Mouse (Mus musculus) G1E-ER4 (cell line): Measurements from ENCODE around the gene Arhgef33. TPM values are rescaled to one million over a fixed set of nuclear protein-coding genes. Genes with fewer than 3 reads are reported as not detected.

Source experiments
- GATA1 ChIP-seq: IDR thresholded peaks from one replicate; pipeline ENCODE4 v1.8.0; 2012; ENCODE audit warnings: low read length, inconsistent platforms
- polyA plus RNA-seq: library from polyadenylated mRNA; stranded (reverse); fragments of >175 nt; gene quantifications from 2 replicates; pipeline ENCODE4 v1.2.3, GENCODE M21; 2012

The Arhgef33 gene
- polyA plus RNA-seq, 1 experiment, result not detected

DNA sequence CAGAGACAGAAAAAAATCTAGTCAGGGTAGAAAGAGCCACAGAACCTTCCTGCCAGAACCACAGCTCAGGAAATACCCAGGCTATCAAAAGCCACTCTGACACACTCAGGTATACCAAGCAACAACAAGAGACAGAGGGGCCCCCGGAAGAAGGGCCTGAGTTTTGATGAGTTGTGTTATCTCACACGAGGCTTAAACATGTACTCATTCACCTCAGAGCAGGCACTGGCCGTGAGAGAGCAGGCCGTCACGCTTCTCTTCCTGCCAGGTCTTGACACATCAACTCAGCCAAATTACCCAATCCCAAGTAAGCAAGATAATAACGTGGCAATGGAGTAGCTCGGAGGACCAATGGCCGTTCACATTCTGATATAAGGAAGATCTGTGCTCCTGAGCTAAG lies 16.5 kb downstream of the Arhgef33 start:
- TF ChIP-seq GATA1, result no peak

DNA sequence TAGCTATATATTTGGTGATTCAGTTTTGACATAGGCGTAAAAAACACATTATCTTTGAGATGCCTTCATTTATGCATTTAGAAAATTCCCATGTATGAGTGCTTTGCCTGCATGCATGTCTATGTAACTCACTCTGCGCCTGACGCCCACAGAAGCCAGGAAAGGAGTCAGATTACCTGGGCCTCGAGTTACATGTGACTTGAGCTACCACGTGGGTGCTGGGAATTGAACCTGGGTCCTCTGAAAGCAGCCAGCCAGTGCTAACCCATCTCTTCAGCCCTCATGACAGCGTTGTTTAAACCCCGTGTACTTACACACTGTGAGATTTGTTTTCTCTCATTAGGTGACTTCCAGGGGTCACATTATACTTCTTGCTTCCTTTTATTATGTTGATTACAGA lies 17.3 kb downstream of the Arhgef33 start:
- no peak for TF ChIP-seq GATA1

DNA sequence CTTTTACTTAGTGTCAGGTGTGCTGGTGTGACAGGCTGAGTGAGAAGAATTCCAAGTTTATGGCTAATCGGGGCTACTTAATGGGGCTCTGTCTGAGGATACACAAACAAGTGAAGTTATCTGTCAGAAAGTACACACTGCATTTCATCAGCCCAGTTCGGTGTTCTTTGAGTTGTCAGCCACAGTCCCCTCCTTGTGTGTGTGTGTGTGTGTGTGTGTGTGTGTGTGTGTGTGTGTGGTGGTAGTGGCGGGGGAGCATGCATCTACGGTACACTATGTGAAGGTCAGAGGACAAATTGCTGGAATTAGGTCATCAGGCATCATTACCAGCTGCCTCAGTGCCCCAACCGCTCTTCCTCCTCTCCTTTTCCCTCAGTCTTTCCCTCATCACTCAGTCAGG lies 18.2 kb downstream of the Arhgef33 start:
- TF ChIP-seq GATA1, result no peak

DNA sequence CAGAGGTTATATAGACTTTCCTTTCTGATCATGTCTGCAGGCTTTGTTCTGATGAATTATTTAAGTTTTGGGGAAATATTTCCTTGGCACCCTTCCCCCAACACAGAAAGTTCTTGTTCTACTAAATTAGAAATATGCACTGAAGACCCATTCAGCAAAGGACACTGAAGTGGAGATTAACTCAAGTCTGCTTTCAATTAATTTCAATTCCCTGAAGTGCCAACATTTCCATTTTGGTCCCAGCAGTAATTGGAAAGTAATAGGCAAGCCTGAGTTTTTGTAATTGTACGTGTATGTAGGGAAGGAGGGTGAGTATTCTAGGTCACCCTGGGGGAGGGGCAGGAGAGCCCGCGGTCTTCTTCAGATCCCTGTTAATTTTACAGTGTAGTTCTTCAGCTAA lies 19.2 kb downstream of the Arhgef33 start:
- no peak for TF ChIP-seq GATA1

DNA sequence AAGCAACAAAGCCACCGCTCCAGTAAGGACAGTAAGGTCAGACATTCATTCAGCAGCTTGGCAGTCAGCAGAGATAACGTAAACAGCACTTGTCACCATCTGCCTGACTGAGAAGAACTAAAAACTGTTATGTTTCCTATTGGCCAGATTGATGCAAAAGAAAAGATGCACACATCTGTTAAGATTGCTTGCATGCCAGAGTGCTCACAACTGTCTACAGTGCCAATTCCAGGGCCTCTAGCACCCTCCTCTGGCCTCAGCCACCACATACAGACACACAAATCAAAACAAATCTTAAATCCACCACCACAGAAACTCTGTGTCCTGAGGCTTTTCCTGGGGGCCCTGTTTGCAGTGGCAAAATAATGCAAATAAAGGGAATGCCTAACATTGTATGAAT lies 25.2 kb downstream of the Arhgef33 start:
- no peak for TF ChIP-seq GATA1

DNA sequence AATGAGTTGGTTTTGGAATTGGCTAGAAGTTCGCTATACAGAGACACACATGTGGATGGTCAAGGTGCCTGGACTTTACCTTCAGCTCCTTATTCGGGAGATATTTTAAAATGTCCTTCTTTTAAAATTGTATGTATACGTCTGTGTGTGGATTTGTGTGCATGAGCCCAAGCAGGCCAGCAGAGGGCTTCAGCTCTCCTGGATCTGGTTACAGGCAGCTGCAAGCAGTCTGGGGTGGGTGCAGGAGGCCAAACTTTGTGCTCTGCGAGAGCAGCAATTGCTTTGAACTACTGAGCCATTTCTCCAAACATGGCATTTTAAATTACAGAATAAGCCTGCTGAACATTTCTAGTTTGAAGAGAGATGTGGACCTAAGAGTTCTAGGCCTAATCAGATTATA lies 38.1 kb downstream of the Arhgef33 start:
- TF ChIP-seq GATA1, result no peak

DNA sequence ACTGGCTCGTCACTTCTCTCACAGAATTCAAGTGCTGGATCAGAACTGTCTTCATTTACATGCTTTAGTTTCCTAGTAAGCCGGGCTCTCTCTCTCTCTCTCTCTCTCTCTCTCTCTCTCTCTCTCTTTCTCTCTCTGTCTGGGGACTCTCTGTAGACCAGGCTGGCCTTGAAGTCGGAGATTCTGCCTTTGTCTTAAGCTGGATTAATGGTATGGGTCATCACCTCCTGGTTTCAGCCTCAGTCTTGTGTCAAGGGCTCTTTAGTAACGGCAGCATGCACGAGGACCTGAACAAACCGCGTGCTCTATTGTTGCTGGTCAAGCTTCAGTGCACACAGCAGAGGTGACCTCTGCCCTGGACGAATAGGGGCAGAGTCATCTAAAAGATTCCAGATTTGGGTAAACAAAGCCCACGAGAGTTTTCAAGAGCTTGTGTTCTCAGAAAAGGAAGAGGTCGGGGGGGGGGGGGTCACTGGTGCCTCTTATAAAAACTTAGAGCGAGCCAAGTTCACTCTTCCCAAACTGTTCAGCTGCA lies 39.5 kb downstream of the Arhgef33 start:
- TF ChIP-seq GATA1, result no peak

DNA sequence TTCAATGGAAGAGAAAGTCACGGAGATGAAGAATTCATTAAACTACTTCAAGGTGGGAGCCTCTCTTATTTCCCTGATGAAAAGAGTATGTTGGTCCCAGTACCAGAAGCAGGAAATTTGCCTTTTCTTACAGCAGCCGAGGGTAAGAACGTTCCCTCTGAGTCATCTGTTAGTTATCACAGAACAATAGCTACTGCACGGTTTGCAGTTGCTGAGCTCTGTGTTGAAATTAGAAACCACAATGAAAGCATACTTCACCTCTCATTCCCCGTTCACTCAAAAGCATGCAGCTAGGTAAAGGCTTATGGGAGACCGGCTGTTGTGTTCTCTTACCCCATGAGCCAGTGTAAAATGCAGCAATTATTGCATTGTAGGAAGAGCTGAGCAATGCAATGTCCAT lies 40.0 kb downstream of the Arhgef33 start:
- no peak for TF ChIP-seq GATA1

DNA sequence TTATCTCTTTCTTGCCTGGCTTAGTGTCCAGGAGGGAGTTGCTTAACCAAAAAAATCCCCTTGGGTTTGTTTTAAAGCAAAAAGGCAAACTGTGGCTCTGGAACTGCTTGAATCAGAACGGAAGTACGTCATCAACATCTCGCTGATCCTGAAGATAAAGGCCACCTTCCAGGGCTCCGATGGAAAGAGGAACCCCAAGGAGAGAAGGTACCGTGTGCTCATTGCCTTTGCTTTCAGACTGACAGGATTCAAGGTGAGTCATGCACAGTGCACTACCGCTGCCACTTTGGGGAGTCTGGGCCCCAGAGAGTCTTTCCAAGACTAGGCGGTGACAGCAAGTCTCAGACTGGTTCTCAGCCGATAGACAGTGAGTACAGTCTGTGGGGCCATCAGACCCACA lies 53.0 kb downstream of the Arhgef33 start:
- no peak for TF ChIP-seq GATA1

DNA sequence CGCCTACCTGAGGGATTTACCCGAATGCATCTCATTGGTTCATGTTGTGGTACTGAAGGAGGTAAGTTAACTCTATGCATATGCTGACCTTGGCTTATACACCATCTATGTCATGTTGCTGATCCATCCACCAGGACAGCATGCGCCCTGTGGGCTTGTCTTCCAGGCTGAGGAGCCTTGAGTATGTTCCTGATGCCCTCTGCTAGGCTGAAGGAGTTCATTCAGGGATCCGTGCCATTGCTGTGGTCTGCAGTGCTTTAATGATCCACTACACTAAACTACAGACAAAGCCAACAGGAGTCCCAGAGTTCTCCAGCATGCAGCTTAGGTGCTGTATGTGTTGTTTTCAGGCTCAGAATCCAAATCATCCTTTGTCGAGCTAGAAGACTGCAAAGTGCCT lies 60.1 kb downstream of the Arhgef33 start:
- TF ChIP-seq GATA1, result no peak

DNA sequence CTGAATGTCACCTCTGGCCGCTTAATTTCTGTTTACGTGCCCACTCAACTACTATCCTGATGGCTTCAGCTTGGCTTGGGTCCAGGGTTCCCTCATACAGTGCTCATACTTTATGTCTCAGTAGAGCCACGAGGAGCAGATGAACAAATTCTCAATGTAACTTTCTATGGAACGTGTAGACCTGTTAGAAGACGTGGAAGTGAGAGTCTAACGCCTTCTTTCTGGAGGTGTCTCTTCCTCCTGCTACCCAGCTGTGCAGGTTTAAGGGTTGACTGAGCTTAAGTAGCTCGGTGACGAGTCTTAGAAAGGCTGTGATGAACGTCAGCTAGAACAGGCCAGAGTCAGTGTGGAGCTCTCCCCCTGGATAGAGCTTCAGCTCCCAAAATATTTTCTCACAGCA lies 61.4 kb downstream of the Arhgef33 start:
- no peak for TF ChIP-seq GATA1

DNA sequence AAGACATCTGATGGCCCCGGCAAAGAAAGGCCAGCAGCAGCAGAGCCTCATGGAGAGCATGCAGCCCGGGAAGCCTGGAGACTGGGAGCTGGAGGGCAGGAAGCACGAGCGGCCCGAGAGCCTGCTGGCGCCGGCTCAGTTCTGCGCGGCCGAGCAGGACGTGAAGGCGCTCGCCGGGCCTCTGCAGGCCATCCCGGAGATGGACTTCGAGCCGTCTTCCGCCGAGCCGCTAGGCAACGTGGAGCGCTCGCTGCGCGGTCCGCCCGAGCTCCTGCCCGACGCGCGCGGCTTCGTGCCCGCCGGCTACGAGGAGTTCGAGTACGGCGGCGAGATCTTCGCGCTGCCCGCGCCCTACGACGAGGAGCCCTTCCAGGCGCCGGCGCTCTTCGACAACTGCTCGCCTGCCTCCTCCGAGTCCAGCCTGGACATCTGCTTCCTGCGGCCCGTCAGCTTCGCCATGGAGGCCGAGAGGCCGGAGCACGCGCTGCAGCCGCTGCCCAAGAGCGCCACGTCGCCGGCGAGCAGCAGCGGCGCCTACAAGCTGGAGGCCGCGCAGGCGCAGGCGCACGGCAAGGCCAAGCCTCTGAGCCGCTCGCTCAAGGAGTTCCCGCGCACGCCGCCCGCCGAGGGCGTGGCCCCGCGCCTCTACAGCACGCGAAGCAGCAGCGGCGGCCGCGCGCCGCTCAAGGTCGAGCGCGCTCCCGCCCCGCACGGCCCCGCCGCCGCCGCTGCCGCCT lies 66.0 kb downstream of the Arhgef33 start, which contains the start of gene Gm10190:
Gene Gm10190 (minus strand): TSS at position 553 of the 737 bp plus-strand sequence.
- no peak for TF ChIP-seq GATA1

DNA sequence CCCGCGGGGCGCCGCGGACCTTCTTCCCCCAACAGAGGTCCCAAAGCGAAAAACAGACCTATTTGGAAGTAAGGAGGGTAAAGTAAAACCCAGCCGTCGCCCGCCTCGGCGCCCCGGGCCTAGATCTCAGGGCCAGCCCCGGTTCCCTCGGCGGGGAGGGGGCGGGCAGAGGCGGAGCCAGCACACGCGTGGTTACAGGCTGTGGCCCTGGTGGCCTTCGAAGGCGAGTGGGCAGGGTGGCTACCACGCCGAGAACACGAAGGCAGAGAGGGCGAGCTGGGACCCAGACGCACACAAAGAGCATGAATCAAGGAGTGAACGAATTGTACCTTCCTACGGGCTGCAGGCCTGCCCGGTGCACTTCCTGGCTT lies 66.5 kb downstream of the Arhgef33 start:
- TF ChIP-seq GATA1, result no peak

DNA sequence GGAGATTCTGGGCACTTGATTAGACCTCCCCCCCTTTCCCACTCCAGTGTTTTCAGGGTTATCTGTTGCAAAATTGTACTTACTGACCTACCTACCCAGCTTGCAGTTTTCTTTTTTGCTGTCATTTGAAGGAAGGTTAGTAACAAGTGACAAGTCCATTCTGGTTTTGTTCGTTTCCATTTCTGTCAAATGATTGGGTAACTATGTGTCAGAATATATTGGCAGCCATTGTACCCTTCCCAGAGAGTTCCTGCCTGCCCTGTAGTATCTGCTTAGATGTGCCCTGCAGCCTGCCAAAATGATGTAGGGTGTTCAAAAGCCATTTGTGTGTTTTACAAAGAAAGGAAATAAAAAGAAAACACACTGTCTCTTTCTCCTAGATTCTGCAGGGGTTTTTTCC lies 78.5 kb downstream of the Arhgef33 start:
- no peak for TF ChIP-seq GATA1

DNA sequence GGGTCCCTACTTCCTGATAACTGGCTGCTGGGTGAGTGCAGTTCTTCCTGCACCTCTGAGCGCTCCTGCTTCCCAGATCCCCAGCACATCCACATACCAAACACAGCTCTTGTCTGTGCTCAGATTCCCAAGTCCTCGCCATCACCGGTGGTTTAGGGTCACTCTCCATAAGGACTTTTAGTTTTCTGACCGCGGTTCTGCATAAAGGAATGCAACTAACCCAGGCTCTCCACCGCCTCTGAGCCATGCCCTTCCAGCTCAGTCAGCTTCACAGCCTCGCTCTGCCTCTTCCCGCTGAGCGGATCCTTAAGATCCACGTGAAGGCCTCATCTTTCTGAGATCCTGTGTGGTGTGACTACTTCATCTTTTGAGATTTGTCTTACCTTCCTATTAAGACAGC lies 82.8 kb downstream of the Arhgef33 start:
- TF ChIP-seq GATA1, result no peak

DNA sequence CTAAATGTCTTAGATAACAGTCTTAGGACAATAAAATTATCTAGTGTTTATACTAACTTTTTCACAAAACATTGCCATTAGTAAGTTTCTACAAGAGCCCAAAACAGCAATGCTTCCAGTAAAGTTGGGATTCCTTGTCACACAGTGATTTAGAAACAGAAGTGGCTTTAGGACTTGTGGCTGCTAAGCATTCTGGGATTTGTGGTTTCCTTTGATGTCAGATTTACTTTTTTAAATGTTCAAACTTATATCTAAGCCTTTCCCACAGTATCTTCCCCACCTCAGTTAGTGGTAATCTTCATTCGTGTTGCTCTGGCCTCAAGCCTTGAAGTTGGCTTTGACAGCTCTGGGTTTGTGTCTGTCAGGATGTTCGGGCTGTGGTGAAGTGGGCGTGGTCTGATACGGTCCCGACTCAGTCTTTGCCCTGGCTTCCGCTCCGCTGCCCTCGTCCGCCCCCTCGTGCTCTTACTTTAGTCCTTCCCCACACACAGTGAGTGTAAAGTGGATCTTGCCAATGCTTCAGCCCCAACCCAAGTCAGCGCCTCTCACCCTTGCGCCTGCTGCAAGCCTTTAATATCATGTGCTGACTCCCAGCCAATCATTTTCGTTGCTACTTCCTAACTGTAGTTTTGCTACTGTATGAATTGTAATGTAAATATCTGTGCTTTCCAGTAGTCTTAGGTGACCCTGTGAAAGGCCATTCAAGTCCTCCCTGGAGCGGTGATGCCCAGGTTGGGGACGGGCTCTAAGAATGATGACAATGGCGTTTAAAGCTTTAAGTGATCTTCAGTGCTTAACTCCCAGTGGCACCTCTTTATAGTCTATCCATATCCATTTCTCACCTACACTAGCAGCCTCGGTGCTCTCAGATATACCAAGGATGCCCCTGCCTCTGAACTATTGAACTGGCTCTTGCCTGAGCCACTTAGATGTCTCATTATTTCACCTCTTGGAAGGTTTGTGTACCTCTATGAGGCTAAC lies 84.5 kb downstream of the Arhgef33 start:
- no peak for TF ChIP-seq GATA1
